Mouse (Mus musculus): Measurements from ENCODE around the gene Shisa3. TPM values are rescaled to one million over a fixed set of nuclear protein-coding genes. Genes with fewer than 3 reads are reported as not detected.

Gene Shisa3
- polyA plus RNA-seq (2017; shearing (Covaris generic)) = 0.27 TPM

GRCm38 (mm10) chr5:67607804-67608673, at the start of gene Shisa3:
Shisa3 (plus strand) TSS chr5:67607882.

Other genes starting within 250 kb of the Shisa3 start
- gene Bend4, start 179.6 kb upstream of the Shisa3 start, polyA plus RNA-seq (2017; shearing (Covaris generic)) = 0.85 TPM
- 55.0 TPM for gene Atp8a1, start 239.6 kb downstream of the Shisa3 start, polyA plus RNA-seq (2017; shearing (Covaris generic))

Measured in naive thymus-derived CD4-positive, alpha-beta T cell, adult 5 months (primary cell).